Mouse (Mus musculus) intestine, embryonic 14.5 days (tissue): ENCODE results near the gene Phf20. TPM values are rescaled to one million over a fixed set of nuclear protein-coding genes. Genes with fewer than 3 reads are reported as not detected.

Source experiments
- ATAC-seq: fragments of 200-750 bp; cut with Nextera tagmentation; replicated peaks from 2 replicates; pipeline ENCODE4 v1.8.0; 2017; ENCODE audit warnings: low read depth, moderate number of reproducible peaks, moderate TSS enrichment, moderate library complexity; ENCODE audit not compliant: low FRiP score, low TSS enrichment
- DNase-seq: peaks from one replicate; pipeline ENCODE4 v3.0.0-alpha.2; 2018; ENCODE audit warnings: low spot score
- H3K27ac ChIP-seq: fragments of 300-500 bp; sonication (generic); 2 replicates; pipeline ENCODE4 v1.5.1; 2014; ENCODE audit warnings: low read depth, mild to moderate bottlenecking, control low read depth
- H3K27me3 ChIP-seq: fragments of 300-500 bp; sonication (generic); replicated peaks from 2 replicates; pipeline ENCODE4 v1.6.1; 2014; ENCODE audit warnings: low read length, control low read depth; ENCODE audit not compliant: control insufficient read depth, insufficient read depth
- H3K36me3 ChIP-seq: fragments of 300-500 bp; sonication (generic); 2 replicates; pipeline ENCODE4 v1.6.1; 2014; ENCODE audit warnings: low read length, control low read depth; ENCODE audit not compliant: control insufficient read depth, insufficient read depth
- H3K4me1 ChIP-seq: fragments of 300-500 bp; sonication (generic); replicated peaks from 2 replicates; pipeline ENCODE4 v1.6.1; 2014; ENCODE audit warnings: low read length, control low read depth, mixed read lengths; ENCODE audit not compliant: control insufficient read depth, insufficient read depth
- H3K4me2 ChIP-seq: fragments of 300-500 bp; sonication (generic); 2 replicates; pipeline ENCODE4 v1.6.1; 2014; ENCODE audit warnings: low read length
- H3K4me3 ChIP-seq: fragments of 300-500 bp; sonication (generic); 2 replicates; pipeline ENCODE4 v1.5.1; 2014; ENCODE audit warnings: low read depth, low read length, control low read depth, mixed read lengths
- H3K9ac ChIP-seq: fragments of 300-500 bp; sonication (generic); 2 replicates; pipeline ENCODE4 v1.6.1; 2014; ENCODE audit warnings: mild to moderate bottlenecking, low read length
- H3K9me3 ChIP-seq: fragments of 300-500 bp; sonication (generic); 2 replicates; pipeline ENCODE4 v1.6.1; 2016; ENCODE audit warnings: low read length, control low read depth; ENCODE audit not compliant: control insufficient read depth
- WGBS: fragments of 180-500 bp; shearing (Covaris S2); extraction: QIAGEN DNeasy Blood & Tissue Kit; methylation state at CpG from one replicate; pipeline ENCODE4 v1.1.7; 2014; 5-methylcytosine and 5-hydroxymethylcytosine counted together
- polyA plus RNA-seq: library from polyadenylated mRNA; unstranded; fragments of >200 nt; fragmentation: Nextera tagmentation; extraction: Ambion mirVana; gene quantifications from 2 replicates; pipeline ENCODE4 v1.2.1, GENCODE M21; 2014

Gene Phf20
- polyA plus RNA-seq, 1 experiment from 2014 or later, result 72.4 TPM

- DNase-seq (no peak), ATAC-seq (no peak)
- Histone ChIP-seq H3K4me3 (no peak overlapping the region), H3K4me1 (0 out of 2 replicates have a peak, but pooled peaks cover 8% of the 10 kb centered on the region), H3K27ac (no peak overlapping the region), H3K27me3 (no peaks in the 10 kb centered on the region), H3K4me2 (no peak overlapping the region), H3K36me3 (peaks cover 32% of the 10 kb centered on the region), H3K9me3 (peaks cover 4% of the 10 kb centered on the region; the same call in 1 of the 2 replicates), H3K9ac (no peak overlapping the region)
- WGBS, result 92% methylated on average over 5 of the region's 5 CpGs
Observed at GRCm38 (mm10) chr2:156310455-156310854, 114.2 kb downstream of the Phf20 start.

GRCm38 (mm10) chr2:156310945-156311344 is 114.7 kb downstream of the Phf20 start:
- Histone ChIP-seq H3K4me2 (peak overlapping the region; percentile 75), H3K9me3 (peaks cover 4% of the 10 kb centered on the region; the same call in 1 of the 2 replicates), H3K27ac (no peak overlapping the region), H3K9ac (no peak overlapping the region), H3K27me3 (no peaks in the 10 kb centered on the region), H3K4me3 (no peak overlapping the region), H3K36me3 (peaks cover 28% of the 10 kb centered on the region), H3K4me1 (0 out of 2 replicates have a peak, but pooled peaks cover 8% of the 10 kb centered on the region)
- ATAC-seq, result no peak
- DNase-seq, result no peak
- WGBS, result 90% methylated on average over 5 of the region's 5 CpGs

- Histone ChIP-seq H3K9me3 (peaks cover 4% of the 10 kb centered on the region; the same call in 1 of the 2 replicates), H3K27ac (no peak overlapping the region), H3K4me1 (0 out of 2 replicates have a peak, but pooled peaks cover 8% of the 10 kb centered on the region), H3K27me3 (no peaks in the 10 kb centered on the region), H3K9ac (peak overlapping the region; percentile 83), H3K36me3 (peaks cover 24% of the 10 kb centered on the region), H3K4me3 (peak overlapping the region; percentile 67), H3K4me2 (peak overlapping the region; percentile 75)
- 25% methylated on average over 8 of the region's 8 CpGs for WGBS
- ATAC-seq (no peak), DNase-seq (no peak)
Observed at GRCm38 (mm10) chr2:156311441-156311840, 115.2 kb downstream of the Phf20 start.

- Histone ChIP-seq H3K27ac (peak overlapping the region; percentile 94), H3K9me3 (peaks cover 4% of the 10 kb centered on the region; the same call in 1 of the 2 replicates), H3K36me3 (peaks cover 20% of the 10 kb centered on the region), H3K27me3 (no peaks in the 10 kb centered on the region), H3K4me2 (peak overlapping the region; percentile 75), H3K9ac (peak overlapping the region; percentile 83), H3K4me3 (peak overlapping the region; percentile 67), H3K4me1 (0 out of 2 replicates have a peak, but pooled peaks cover 8% of the 10 kb centered on the region)
- DNase-seq (peak; percentile 85), ATAC-seq (peak; percentile 64)
- under 1% methylated on average over 53 of the region's 53 CpGs for WGBS
Observed at GRCm38 (mm10) chr2:156311841-156312291, 115.6 kb downstream of the Phf20 start.

GRCm38 (mm10) chr2:156312297-156312897 is 116.1 kb downstream of the Phf20 start, which contains the start of the genes Cnbd2 and Scand1:
Gene Cnbd2 (plus strand): TSS chr2:156312299.
Gene Scand1 (minus strand): TSS chr2:156312704.
- Histone ChIP-seq H3K27me3 (no peaks in the 10 kb centered on the region), H3K27ac (peak within 1 kb of the TSS; percentile 94), H3K4me1 (0 out of 2 replicates have a peak, but pooled peaks cover 8% of the 10 kb centered on the region), H3K4me3 (peak within 1 kb of the TSS; percentile 67), H3K4me2 (peak within 1 kb of the TSS; percentile 75), H3K9ac (peak within 1 kb of the TSS; percentile 83), H3K36me3 (peaks cover 15% of the 10 kb centered on the region), H3K9me3 (peaks cover 4% of the 10 kb centered on the region; the same call in 1 of the 2 replicates)
- DNase-seq (peak; percentile 91), ATAC-seq (peak; percentile 92)
- whole genome bisulfite sequencing, result under 1% methylated on average over 49 of the region's 49 CpGs

- no peak for DNase-seq
- ATAC-seq, result no peak
- Histone ChIP-seq H3K27me3 (no peaks in the 10 kb centered on the region), H3K9ac (peak overlapping the region; percentile 83; the same call in 1 of the 2 replicates), H3K9me3 (peaks cover 4% of the 10 kb centered on the region; the same call in 1 of the 2 replicates), H3K4me2 (peak overlapping the region; percentile 75), H3K4me3 (peak overlapping the region; percentile 67), H3K4me1 (0 out of 2 replicates have a peak, but pooled peaks cover 8% of the 10 kb centered on the region), H3K27ac (no peak overlapping the region), H3K36me3 (peaks cover 8% of the 10 kb centered on the region; the same call in 1 of the 2 replicates)
- WGBS, result 53% methylated on average over 3 of the region's 3 CpGs
Observed at GRCm38 (mm10) chr2:156313153-156313552, 116.9 kb downstream of the Phf20 start.

- Histone ChIP-seq H3K27me3 (no peaks in the 10 kb centered on the region), H3K36me3 (peaks cover 3% of the 10 kb centered on the region; the same call in 1 of the 2 replicates), H3K9ac (no peak overlapping the region), H3K4me2 (no peak overlapping the region), H3K27ac (no peak overlapping the region), H3K4me3 (no peak overlapping the region), H3K4me1 (0 out of 2 replicates have a peak, but pooled peaks cover 8% of the 10 kb centered on the region), H3K9me3 (peaks cover 4% of the 10 kb centered on the region; the same call in 1 of the 2 replicates)
- DNase-seq (no peak), ATAC-seq (no peak)
- 96% methylated on average over 6 of the region's 6 CpGs for WGBS
Observed at GRCm38 (mm10) chr2:156314811-156315210, 118.5 kb downstream of the Phf20 start.

GRCm38 (mm10) chr2:156318491-156318890 is 122.2 kb downstream of the Phf20 start:
- H3K27ac ChIP-seq, result no peak overlapping the region
- no peak overlapping the region for H3K4me3 ChIP-seq
- no peaks in the 10 kb centered on the region for H3K4me1 ChIP-seq
- no peak overlapping the region for H3K9ac ChIP-seq
- no peak for DNase-seq
- no peaks in the 10 kb centered on the region; the same call in 1 of the 2 replicates for H3K36me3 ChIP-seq
- no peaks in the 10 kb centered on the region for H3K27me3 ChIP-seq
- peaks cover 4% of the 10 kb centered on the region; the same call in 1 of the 2 replicates for H3K9me3 ChIP-seq
- H3K4me2 ChIP-seq, result no peak overlapping the region
- ATAC-seq, result no peak
